Mouse (Mus musculus) midbrain, embryonic 14.5 days (tissue): ENCODE measurements around the gene Cluap1. TPM values are rescaled to one million over a fixed set of nuclear protein-coding genes. Genes with fewer than 3 reads are reported as not detected.

Experiments used
- ATAC-seq: fragments of 200-750 bp; cut with Nextera tagmentation; 2 replicates; pipeline ENCODE4 v1.8.0; 2017; ENCODE audit warnings: moderate number of reproducible peaks, moderate library complexity; ENCODE audit not compliant: low FRiP score, low TSS enrichment
- DNase-seq: peaks from one replicate; pipeline ENCODE4 v3.0.0-alpha.2; 2015
- H3K27ac ChIP-seq: fragments of 300-500 bp; sonication (generic); replicated peaks from 2 replicates; pipeline ENCODE4 v1.5.1; 2014; ENCODE audit warnings: mild to moderate bottlenecking, low read depth, low read length, moderate library complexity
- H3K27me3 ChIP-seq: fragments of 300-500 bp; sonication (generic); 2 replicates; pipeline ENCODE4 v1.6.1; 2014; ENCODE audit warnings: low read length, control low read depth, mixed read lengths; ENCODE audit not compliant: control insufficient read depth, insufficient read depth
- H3K36me3 ChIP-seq: fragments of 300-500 bp; sonication (generic); 2 replicates; pipeline ENCODE4 v1.6.1; 2014; ENCODE audit warnings: low read length, control low read depth; ENCODE audit not compliant: control insufficient read depth, insufficient read depth
- H3K4me1 ChIP-seq: fragments of 300-500 bp; sonication (generic); 2 replicates; pipeline ENCODE4 v1.6.1; 2014; ENCODE audit warnings: mild to moderate bottlenecking, antibody characterized with exemption, low read length, control low read depth; ENCODE audit not compliant: control insufficient read depth, insufficient read depth
- H3K4me2 ChIP-seq: fragments of 300-500 bp; sonication (generic); 2 replicates; pipeline ENCODE4 v1.6.1; 2014; ENCODE audit warnings: mild to moderate bottlenecking, low read length, moderate library complexity
- H3K4me3 ChIP-seq: fragments of 300-500 bp; sonication (generic); replicated peaks from 2 replicates; pipeline ENCODE4 v1.5.1; 2014; ENCODE audit warnings: low read depth, low read length
- H3K9ac ChIP-seq: fragments of 300-500 bp; sonication (generic); replicated peaks from 2 replicates; pipeline ENCODE4 v1.6.1; 2014; ENCODE audit warnings: mild to moderate bottlenecking, low read length, moderate library complexity
- H3K9me3 ChIP-seq: fragments of 300-500 bp; sonication (generic); 2 replicates; pipeline ENCODE4 v1.6.1; 2016; ENCODE audit warnings: low read length, control low read depth, mixed read lengths; ENCODE audit not compliant: control insufficient read depth
- WGBS: fragments of 180-500 bp; shearing (Covaris S2); extraction: QIAGEN DNeasy Blood & Tissue Kit; methylation state at CpG from one replicate; pipeline ENCODE4 v1.1.7; 2014; 5-methylcytosine and 5-hydroxymethylcytosine counted together
- polyA plus RNA-seq: library from polyadenylated mRNA; unstranded; fragments of >200 nt; fragmentation: Nextera tagmentation; extraction: Ambion mirVana; gene quantifications from 2 replicates; pipeline ENCODE4 v1.2.1, GENCODE M21; 2014

Cluap1 gene
- polyA plus RNA-seq, 1 experiment from 2014 or later, result 33.9 TPM

DNA sequence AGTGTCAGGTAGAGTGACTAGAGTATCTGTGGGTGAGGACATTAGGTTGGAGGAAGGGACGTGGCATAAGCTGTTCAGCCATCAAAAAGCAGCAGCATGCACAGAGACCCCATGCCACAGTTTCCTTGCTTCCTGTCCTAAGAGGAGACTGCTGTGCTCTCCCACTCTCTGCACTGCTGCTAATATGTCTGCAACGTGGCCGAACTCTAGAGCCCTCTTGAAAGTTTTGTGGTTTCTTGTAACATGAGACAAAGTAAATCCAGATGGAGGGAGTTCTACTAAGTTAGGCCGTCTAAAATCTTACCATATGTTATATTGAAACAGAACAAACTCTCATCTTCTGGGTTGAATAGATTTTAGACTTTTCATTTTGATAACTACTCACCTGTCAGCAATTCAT, 15.4 kb downstream of the Cluap1 start:
- ATAC-seq, result no peak
- peaks cover 68% of the 10 kb centered on the region for H3K36me3 ChIP-seq
- no peak for DNase-seq
- H3K9me3 ChIP-seq, result no peaks in the 10 kb centered on the region
- H3K9ac ChIP-seq, result no peak overlapping the region
- no peaks in the 10 kb centered on the region for H3K27me3 ChIP-seq
- no peak overlapping the region for H3K27ac ChIP-seq
- H3K4me1 ChIP-seq, result no peaks in the 10 kb centered on the region
- WGBS, result 96% methylated on average over 4 of the region's 4 CpGs
- no peak overlapping the region for H3K4me3 ChIP-seq
- H3K4me2 ChIP-seq, result no peak overlapping the region

DNA sequence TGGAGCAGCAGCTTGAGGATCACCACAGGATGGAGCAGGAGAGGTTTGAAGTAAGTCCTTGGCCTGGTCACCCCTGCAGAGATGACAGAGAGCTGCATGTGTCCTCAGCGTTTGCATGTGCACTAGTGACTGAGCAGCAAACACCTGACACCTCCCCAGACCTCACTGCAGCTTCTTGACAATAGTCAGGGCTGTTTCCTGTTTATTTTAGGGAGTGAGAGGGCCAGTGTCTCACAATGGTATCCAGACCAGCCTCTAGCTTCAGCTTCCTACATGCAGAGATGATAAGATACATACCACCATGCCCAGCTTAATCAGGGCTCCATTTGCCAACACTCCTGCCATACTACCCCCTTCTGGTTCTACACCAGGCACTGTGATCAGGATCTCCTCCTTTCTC, 20.0 kb downstream of the Cluap1 start:
- Histone ChIP-seq H3K27ac (no peak overlapping the region), H3K9ac (no peak overlapping the region), H3K4me3 (no peak overlapping the region), H3K9me3 (no peaks in the 10 kb centered on the region), H3K4me1 (no peaks in the 10 kb centered on the region), H3K36me3 (peaks cover 76% of the 10 kb centered on the region), H3K27me3 (no peaks in the 10 kb centered on the region), H3K4me2 (no peak overlapping the region)
- ATAC-seq (no peak), DNase-seq (no peak)
- WGBS, result 83% methylated on average over 1 of the region's 1 CpGs

- peaks cover 75% of the 10 kb centered on the region for H3K36me3 ChIP-seq
Observed at GRCm38 (mm10) chr16:3929151-3929550, 20.6 kb downstream of the Cluap1 start.

DNA sequence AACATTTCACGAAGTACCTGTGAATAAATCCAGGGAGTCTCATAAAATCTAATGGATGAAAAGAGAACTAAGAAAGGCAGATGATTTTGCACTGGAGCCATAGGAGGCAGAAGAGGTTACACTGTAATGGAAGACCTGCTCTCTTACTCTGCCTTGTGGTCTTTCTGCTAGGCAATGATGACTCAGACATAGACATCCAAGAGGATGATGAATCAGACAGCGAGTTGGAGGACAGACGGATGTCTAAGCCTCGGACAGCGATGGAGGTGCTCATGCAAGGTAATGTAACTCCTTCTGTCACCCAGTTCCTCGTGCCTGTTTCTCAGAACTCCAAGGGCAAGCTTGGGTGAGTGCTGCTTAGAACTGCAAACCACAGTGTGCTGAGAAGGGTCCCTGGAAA, 24.9 kb downstream of the Cluap1 start:
- no peaks in the 10 kb centered on the region for H3K27me3 ChIP-seq
- no peak for DNase-seq
- no peak overlapping the region for H3K4me2 ChIP-seq
- ATAC-seq, result no peak
- no peak overlapping the region for H3K4me3 ChIP-seq
- 98% methylated on average over 6 of the region's 6 CpGs for WGBS
- H3K4me1 ChIP-seq, result no peaks in the 10 kb centered on the region
- H3K9ac ChIP-seq, result no peak overlapping the region
- H3K9me3 ChIP-seq, result no peaks in the 10 kb centered on the region
- peaks cover 81% of the 10 kb centered on the region for H3K36me3 ChIP-seq
- H3K27ac ChIP-seq, result no peak overlapping the region

More at GRCm38 (mm10) chr16:3929151-3929550, 20.6 kb downstream of the Cluap1 start:
- Histone ChIP-seq H3K4me1 (no peaks in the 10 kb centered on the region), H3K4me2 (no peak overlapping the region), H3K9me3 (no peaks in the 10 kb centered on the region), H3K4me3 (no peak overlapping the region), H3K9ac (no peak overlapping the region), H3K27me3 (no peaks in the 10 kb centered on the region), H3K27ac (no peak overlapping the region)
- ATAC-seq (no peak), DNase-seq (no peak)
- WGBS, result 82% methylated on average over 7 of the region's 7 CpGs

DNA sequence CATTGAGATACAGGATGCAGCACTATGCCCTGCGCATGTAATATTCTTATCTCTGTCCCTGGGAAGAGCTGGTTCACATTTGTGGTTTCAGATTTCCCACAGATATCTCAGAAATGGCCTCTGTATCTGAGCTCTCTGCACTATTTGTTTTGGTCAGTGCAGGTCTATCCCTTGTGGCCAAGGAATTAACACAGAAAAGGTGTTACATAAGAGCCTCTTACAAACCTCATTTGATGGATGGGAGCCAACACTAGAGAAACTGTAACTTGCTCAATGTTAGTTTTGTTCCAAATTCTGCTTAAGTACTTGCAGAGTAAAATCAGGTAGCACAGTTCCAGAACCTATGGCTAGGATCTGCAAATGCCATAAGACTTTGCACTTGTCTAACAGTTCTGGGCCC, 25.5 kb downstream of the Cluap1 start:
- Histone ChIP-seq H3K36me3 (peaks cover 83% of the 10 kb centered on the region), H3K9ac (no peak overlapping the region), H3K4me1 (no peaks in the 10 kb centered on the region), H3K4me3 (no peak overlapping the region), H3K4me2 (no peak overlapping the region), H3K9me3 (no peaks in the 10 kb centered on the region), H3K27me3 (no peaks in the 10 kb centered on the region), H3K27ac (no peak overlapping the region)
- DNase-seq, result no peak
- no peak for ATAC-seq
- WGBS, result 95% methylated on average over 1 of the region's 1 CpGs

GRCm38 (mm10) chr16:3934701-3935100, 26.1 kb downstream of the Cluap1 start:
- Histone ChIP-seq H3K9me3 (no peaks in the 10 kb centered on the region), H3K4me3 (no peak overlapping the region), H3K9ac (no peak overlapping the region), H3K27ac (no peak overlapping the region), H3K36me3 (peaks cover 82% of the 10 kb centered on the region), H3K4me1 (no peaks in the 10 kb centered on the region), H3K4me2 (no peak overlapping the region), H3K27me3 (no peaks in the 10 kb centered on the region)
- no peak for DNase-seq
- WGBS, result 93% methylated on average over 4 of the region's 4 CpGs
- no peak for ATAC-seq

GRCm38 (mm10) chr16:3951141-3951540, 42.5 kb downstream of the Cluap1 start:
- no peak overlapping the region for H3K27ac ChIP-seq
- WGBS, result 96% methylated on average over 1 of the region's 1 CpGs
- H3K27me3 ChIP-seq, result no peaks in the 10 kb centered on the region
- no peaks in the 10 kb centered on the region for H3K36me3 ChIP-seq
- no peak overlapping the region for H3K9ac ChIP-seq
- H3K4me1 ChIP-seq, result no peaks in the 10 kb centered on the region
- no peak overlapping the region for H3K4me2 ChIP-seq
- no peaks in the 10 kb centered on the region for H3K9me3 ChIP-seq
- ATAC-seq (no peak), DNase-seq (no peak)
- no peak overlapping the region for H3K4me3 ChIP-seq

- Histone ChIP-seq H3K27ac (no peak overlapping the region), H3K9me3 (no peaks in the 10 kb centered on the region), H3K27me3 (no peaks in the 10 kb centered on the region), H3K9ac (no peak overlapping the region), H3K4me1 (no peaks in the 10 kb centered on the region), H3K36me3 (no peaks in the 10 kb centered on the region), H3K4me2 (no peak overlapping the region), H3K4me3 (no peak overlapping the region)
- WGBS, result 90% methylated on average over 6 of the region's 6 CpGs
- ATAC-seq (no peak), DNase-seq (no peak)
Observed at GRCm38 (mm10) chr16:3956369-3956768, 47.8 kb downstream of the Cluap1 start.

- Histone ChIP-seq H3K4me3 (no peak overlapping the region), H3K36me3 (no peaks in the 10 kb centered on the region), H3K27me3 (no peaks in the 10 kb centered on the region), H3K9ac (no peak overlapping the region), H3K4me2 (no peak overlapping the region), H3K9me3 (no peaks in the 10 kb centered on the region), H3K27ac (no peak overlapping the region), H3K4me1 (no peaks in the 10 kb centered on the region)
- ATAC-seq (no peak), DNase-seq (no peak)
- 77% methylated on average over 2 of the region's 2 CpGs for WGBS
Observed at GRCm38 (mm10) chr16:3959261-3959660, 50.7 kb downstream of the Cluap1 start.
